Mouse (Mus musculus): ENCODE results near the gene Gm45062.
"Not testable (repeated sequence)": the region's sequence is repeated elsewhere in the genome, so short reads cannot be mapped to it uniquely, and the experiment has no call there.

The Gm45062 gene

DNA sequence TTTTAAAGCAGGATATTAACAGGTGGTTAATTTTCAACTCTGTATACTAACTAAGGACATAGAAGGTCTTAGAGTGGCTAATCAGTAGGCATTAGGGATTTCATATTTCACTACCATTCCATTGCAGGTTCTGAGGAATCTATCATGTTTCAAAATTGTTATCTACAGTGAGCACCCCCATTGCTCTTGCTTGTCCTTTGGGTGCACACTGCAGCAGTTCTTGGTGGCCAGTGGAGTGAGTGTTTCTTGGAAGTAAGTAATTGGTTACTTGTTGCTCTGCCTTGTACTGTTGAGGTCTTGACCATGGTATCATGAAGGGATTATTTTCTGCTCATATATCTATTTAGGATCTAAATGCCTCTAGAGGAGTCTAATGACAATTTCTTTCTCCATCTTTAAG, 57.0 kb downstream of the Gm45062 start:
- DNase-seq (ENCODE audit: low read depth, low spot score): no peak

DNA sequence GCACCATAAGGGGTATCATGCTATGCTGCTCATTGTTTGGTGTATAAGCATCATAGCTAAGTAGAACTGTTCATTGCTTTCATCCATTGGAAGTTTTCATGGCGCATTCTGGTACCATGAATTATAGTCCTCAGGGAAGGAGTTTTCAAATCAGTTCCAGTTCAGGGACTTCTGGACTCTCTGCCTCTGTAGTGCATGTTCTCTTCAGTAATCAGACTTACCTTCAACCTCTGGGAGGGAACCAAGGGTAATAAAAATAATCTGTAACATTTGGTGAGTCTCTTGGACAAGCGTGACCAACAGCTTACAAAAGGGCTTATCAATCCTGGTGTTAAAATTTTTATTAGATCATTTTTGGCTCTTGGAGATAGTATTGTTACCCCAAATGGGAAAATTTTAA, 60.3 kb downstream of the Gm45062 start:
- DNase-seq (ENCODE audit: low read depth, low spot score): no peak

DNA sequence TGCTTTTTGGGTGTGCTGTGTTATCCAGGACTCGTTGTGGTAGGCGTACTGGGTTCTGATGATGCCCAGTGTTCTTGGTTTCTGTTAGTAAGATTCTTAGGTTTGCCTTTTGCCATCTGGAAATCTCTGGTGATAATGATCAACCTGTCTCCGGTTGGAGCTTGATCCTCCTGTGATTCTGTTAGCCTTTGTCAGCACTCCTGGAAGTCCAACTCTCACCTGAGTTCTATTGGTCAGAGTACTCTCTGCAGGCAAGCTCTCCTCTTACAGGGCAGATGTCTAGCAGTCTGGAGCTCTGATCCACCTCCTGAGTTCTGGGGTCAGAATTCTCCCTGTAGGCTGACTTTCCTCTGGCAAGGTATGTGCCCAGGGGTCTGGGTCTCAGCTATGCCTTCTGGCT, 72.2 kb downstream of the Gm45062 start:
- DNase-seq (ENCODE audit: low read depth, low spot score): not testable (repeated sequence)

DNA sequence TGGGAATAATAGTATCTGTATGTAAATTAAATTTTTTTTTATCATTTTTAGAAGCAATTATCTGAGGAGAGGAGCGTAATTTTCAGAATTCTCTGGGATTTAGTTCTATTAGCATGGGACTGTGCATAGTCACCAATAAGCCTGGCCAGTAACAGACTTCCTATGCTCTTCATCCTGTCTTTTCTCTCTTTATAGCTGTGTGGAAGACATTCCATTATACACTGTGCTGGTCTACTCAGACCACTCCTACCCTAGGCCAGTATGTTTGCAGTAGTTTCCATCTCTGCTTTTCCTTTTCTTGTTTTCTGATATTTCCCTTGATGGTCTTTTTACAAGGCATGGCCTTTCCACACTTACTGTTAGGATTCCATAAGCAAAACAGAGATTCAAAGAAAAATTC, 74.1 kb downstream of the Gm45062 start:
- no peak for DNase-seq (ENCODE audit: low read depth, low spot score)

DNA sequence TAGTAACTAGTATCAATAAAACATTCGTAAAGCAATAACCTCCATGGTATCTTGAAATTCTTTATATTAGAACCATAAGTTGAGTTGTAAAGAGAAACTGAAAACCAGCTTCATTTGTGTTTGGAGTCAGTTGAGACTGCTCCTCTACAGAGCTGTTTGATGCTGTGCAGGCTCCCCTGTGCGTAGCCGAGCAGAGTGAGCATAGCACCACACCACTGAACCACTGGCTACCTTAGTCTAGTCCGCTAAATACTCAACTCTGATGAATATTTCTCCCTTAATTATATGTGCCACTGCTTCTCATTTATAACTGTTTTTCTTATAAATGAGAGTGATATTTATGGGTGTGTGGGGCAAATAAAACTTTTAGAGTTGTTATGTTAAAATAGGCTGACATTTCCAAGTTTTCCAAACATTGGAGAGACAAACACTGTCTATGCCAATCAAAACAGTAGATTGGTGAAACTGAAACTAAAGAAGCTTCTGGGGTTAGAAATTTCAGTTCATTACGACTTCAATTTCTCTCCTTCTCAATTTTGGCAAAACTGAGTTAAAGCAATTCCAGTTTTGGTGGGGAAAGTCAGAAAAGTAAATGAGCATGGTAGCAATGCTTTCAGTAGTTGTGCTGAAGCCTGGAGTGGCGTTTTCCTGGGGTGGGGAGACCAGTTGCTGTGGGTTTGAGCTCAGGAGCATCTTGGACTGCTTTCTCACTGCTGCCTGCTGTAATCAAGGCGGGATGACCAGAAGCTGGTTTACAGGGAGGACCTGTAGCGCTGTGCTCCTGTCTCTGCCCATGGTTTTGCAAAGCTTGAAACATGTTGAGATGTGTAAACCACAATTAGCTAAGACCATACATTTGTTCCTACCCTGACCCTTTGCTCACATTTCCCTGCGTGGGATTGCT, 77.5 kb downstream of the Gm45062 start:
- no peak for DNase-seq (ENCODE audit: low read depth, low spot score)

DNA sequence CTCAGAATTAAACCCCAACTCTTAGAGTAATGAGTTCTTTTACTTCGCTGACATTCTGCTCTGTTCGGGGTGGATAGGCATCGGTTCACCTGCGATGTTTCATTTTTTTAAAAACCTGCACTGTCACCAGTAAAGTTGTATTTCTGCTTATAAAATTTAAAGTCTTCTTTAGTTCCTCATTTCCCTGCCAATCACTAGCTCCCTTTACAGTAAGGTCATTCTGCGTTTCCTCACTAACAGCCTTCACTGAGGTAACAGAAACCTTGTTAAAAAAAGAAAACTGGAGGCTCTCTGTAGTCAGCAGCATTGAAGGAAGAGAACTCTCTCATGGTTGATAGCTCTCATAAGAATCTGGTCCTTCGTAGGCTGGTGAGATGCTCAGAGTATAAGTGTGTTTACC, 80.2 kb downstream of the Gm45062 start:
- DNase-seq (ENCODE audit: low read depth, low spot score): no peak

DNA sequence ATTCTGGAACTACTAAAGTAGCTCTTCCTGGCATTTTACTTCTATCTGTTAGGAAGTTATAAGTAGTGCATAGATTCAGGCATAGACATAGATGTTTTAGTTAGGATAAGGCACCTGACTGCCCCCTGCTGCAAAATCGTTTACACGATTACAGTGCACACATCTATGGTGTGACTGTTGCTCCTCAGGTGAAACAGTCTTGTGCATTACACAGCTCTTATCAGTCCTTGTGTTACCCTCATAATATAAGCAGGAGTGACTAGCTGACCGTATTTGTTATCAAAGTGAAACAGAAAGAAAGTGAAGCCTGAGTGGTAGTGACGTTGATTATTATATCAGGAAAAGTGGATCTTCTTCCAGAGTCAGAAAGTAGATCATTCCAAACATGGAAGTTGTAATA, 84.0 kb downstream of the Gm45062 start:
- DNase-seq (ENCODE audit: low read depth, low spot score): no peak

DNA sequence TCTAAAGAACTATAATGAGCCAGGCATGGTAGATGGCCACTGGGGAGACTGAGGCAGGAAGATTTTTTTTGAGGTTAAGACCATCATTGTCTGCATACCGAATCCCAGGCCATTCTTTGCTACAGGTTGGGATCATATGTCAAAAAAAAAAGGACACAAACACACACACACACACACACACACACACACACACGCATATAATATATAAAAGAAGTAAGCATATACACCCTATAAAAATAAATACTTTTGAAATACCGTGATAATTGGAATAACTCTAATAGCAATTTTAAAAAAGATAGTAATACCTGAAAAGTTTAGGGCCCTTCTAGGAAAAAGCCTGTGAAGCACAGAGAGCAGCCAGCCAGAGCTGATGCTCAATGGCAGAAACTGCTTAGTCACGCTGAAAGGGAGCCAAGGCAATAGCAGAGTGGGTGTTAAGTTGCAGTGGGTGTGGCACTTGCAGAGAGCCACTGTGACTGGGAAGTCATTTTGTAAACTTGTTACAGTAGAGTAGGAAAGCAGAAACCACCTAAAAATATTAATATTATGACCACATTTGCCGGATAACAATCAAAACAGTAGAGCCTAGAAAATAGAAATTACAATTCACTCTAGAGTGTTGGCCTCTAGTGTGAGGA, 86.1 kb downstream of the Gm45062 start:
- no peak for DNase-seq (ENCODE audit: low read depth, low spot score)

DNA sequence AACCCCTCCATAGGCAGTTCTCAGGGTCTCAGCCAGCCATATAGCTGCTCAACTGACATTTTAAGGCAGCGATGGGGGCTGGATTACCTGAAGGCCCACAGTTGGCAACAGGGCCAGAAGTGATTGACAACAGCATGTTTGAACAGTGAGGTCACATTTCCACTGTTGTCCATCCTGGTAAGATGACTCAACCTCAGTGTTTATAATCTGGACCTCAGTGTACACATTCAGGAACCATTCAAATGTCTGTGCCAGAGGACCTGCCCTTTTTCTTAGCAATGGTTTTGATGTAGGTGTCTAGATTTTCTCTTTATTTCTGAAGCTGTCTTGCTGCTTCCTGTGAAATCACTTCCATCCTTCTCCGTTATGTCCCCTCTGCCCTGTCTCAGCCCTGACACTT, 87.9 kb downstream of the Gm45062 start:
- DNase-seq (ENCODE audit: low read depth, low spot score): no peak

DNA sequence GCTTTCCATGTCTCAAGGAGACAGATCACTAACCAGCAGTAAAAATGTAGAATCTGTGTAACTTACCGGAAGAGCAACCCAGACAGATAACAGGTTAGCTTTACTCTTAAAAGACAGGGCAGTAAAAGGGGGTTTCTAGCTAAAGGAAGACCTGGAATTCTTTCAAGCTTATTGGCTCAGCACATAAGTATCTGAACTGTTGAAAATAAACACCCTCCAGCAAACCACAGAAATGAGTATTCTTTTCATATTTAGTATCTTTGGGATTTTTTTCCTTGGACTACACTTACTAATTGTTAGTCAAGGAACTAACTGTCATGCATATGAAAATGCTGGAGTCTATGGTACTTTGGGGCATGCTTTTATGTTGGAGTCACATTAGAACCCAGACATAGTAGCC, 89.1 kb downstream of the Gm45062 start:
- DNase-seq (ENCODE audit: low read depth, low spot score): no peak

DNA sequence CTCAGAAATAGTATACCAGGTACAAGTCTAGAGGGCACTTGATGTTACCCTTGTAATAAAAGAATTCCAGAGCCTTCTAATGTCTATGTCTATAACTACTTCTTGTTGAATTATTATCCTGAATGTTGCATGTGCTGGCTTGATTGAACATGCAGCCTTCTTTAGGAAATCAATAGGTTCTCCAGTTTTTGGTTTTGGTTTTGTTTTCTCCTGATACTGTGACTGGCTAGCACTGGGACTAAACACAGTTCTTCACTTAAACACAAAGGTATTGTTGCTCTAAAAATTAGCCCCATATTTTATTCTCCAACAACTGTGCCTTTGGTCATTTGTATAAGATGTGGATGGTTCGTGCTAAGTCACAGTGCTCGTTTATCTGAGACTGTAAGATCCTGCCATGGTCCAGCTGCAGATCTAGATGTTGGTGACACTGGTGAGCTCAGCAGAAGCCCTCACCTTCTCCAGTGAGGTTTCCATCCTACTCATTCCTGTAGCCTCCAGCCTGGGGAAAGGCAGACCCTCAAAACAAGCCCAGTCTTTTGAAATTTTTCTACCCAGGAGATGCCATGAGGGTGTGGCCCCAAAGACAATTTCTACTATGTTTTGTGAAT, 89.9 kb downstream of the Gm45062 start:
- DNase-seq (ENCODE audit: low read depth, low spot score): no peak

DNA sequence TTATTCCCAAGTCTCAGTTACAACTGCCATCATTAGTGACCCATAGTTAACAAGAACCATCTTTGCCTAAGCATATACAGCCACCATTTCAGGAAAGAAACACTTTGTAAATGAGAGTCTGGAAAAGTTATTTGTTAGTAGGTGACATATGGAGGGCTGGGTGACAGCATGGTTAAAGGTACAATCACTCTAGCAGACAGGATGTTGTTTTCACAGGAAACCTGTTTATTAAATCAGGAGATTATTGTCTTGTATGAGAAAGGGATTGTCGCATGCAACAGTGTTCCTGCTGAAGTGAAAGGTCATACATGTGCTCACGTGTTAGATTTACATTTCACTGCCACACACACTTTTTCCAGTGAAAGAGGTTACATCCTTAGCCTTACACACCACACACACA, 92.3 kb downstream of the Gm45062 start:
- DNase-seq (ENCODE audit: low read depth, low spot score): no peak

DNA sequence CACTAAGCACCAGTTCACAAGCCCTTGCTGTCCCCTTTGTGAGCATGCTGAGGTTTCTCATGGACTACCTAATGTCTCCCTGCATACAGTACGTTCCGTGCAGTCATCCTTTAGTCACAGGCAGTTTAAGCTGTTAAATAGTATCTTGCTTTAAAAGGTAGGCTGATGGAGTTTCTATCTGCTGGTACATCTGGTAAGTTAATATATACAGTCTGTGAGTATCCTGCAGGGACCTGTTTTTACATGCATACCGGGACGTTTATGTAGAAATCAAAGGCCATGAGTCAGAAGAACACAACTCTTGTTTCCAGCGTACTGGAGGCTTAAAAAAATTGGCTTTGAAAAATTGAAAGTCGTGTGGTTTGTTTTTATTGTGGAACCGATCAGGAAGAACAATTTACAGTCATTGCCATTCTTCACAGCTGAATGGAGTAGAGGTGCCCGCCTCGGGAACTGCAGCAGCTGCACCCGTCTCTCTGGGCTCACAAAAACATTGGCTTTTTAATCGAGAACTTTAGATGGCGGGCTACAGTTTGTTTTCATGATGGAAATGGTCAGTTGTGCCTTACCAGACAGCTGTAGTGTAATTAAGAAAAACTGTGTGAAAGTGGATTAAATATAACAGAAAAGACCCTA, 93.4 kb downstream of the Gm45062 start:
- no peak for DNase-seq (ENCODE audit: low read depth, low spot score)

DNA sequence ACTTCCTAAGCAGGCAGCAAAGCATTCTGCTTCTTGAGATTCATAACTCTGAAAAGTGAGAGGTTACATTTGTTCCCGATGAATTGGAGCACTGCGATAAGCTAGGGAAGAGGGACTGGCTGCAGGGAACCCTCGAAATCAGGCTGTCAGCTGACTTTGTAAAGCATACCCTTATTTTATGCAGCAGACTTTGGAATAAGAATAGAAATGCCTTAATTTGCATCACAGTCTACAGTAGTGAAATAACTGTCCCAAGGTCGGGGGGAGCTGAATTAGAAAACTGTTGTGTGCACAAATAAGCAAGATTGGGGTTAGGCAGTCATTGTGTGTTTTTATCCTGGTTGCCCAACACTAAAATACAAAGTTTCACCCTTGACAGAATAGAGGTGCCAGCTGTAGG, 94.2 kb downstream of the Gm45062 start:
- DNase-seq (ENCODE audit: low read depth, low spot score): no peak

DNA sequence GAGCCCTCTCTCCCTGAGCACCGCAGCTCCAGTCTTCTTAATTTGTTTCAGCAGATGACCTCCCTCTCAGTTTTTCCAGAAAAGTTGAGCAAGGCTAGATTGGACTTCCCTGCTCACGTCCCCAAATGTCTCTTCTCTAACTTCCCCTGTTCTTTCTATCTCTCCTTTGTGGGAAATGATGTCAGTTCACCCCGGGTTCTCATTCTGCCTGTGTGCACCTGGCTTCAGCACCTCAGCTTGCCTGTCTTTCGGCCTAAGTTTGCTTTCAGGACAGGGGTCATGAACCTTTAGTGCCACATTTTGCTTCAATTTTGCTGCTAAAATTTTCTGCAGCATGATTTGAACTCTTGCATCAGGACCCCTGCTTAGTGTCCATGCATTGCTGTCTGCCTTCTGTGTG, 95.6 kb downstream of the Gm45062 start:
- no peak for DNase-seq (ENCODE audit: low read depth, low spot score)

DNA sequence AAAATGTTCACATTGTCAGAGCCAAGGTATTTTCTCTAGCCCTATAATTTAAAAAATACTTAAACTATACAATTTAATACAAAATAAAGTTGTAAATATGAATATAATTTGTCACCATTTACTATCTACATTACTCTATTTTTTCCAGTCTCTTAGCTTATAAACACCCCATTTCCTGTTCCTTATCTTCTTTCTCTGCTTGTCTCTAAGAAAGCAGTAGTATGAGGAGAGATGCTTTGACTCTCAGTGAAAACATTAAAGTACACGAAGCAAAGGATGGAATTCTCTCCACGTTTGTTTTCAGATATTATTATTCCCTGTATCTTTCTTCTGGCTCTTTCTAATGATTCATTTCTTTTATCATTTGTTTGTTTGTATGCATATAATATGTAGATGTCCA, 99.0 kb downstream of the Gm45062 start:
- no peak for DNase-seq (ENCODE audit: low read depth, low spot score)

DNA sequence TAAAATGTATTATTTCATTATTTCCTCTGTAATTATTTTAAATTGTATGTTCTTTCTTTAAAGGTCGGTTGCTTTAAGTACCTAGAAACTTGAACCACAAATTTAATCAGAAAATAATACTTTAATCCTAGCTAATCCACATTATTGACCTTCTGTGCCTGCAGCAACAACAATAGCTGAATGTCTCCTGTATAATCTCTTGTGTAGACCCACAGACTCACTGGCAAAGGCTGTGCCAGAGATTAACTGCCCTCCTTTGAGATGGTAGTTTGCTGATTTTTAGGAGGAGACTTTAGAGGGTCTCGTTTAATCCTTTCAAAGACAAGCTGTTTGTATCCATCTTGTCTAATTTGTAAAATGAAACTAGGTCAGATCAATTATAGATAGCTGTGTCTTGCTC, 99.5 kb downstream of the Gm45062 start:
- DNase-seq (ENCODE audit: low read depth, low spot score): no peak

DNA sequence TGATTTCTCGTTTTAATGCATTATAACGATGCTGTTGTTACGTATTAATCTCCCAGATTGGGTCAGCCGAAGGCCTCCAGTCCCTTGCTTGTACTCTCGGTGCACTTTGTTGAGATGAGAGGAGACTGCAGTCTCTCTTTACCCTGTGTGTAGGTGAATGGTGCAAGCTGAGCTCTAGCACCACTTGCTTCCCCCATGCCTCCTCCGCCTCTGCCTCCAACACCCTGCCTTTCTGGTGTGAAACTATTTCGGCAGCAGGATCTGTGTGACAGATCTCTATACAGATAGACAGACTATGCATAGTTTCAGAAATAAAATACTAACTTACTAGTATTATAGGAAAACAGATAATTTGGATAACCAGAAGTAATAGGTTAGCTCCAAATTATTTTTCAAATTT, 101.6 kb downstream of the Gm45062 start:
- DNase-seq (ENCODE audit: low read depth, low spot score): no peak

DNA sequence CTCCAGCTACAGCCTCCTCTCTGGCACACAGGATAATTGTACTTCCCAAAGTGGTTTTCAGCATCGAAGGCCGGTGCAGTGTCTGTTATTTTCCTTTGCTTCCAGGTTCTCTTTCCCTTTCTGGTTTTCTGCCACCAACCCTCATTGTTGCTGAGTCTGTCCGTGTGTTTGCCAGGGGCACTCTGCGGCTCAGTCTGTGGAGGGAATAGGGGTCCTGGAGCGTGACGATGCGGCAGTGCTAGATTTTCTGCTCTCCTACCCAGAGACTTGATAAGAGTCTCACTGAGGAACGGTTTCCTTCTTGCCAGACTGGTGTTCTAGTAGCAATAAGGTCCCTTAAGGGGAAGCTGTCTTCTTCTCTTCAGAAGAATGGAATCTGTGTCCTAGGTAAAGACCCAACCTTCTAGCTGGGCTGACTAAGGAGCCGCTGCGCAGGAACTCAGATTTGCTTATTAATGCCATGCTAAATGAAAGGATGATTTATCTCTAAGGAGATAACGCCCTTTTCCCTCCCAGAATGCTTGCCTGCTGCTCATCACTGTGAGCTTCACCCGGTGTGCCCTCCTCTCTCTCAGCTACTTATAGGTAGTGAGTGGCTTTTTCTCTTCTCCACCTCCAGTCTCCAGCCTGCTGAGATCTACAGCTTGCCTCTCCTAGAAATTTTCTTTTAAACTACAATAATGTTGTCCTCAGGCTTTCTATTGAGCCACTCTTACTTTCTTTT, 104.9 kb downstream of the Gm45062 start:
- no peak for DNase-seq (ENCODE audit: low read depth, low spot score)

DNA sequence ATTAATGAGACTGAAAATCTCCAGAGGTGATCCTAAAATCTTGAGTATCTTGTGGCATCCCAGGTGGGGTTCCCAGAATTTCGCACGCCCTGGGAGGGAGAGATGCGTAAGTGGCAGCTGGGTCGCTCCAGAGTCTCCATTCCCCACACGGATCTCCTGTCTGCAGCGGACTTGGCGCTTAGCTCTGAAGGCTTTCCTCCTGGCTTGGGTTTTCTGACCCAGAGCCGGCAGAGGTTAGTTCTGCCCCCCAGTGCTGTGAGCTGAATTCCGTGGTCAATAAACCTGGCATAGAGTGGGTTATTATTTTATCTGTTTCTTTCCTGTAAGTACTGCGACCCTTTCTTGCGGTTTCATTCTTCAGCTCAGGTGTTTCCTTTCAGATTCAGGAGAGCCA, 105.5 kb downstream of the Gm45062 start:
- DNase-seq (ENCODE audit: low read depth, low spot score): no peak

DNA sequence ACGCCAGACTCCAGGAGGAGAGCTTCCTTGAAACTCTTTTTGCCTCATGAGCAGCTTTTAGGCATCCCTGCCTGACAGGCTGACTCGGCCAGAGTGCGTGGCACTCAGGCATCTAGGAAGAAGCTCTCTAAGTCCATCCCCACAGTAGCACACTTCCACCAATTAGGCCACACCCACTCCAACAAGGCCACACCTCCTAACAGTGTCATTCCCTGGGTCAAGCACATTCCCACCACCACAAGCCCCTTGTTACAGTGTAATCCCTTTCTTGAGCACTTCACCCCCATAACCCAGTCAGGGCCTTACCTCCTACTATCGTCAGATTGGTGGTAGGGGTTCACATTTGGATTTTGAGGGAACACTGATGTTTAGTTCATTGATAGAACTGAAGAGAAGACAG, 108.4 kb downstream of the Gm45062 start:
- no peak for DNase-seq (ENCODE audit: low read depth, low spot score)

Data from brain, embryonic 18.5 days (tissue).